Mouse (Mus musculus) left cerebral cortex, postnatal 25 days (tissue): ENCODE results near the gene Bcl6b. TPM values are rescaled to one million over a fixed set of nuclear protein-coding genes. Genes with fewer than 3 reads are reported as not detected.

Experiments used
- DNase-seq, 2 experiments: peaks; one replicate each; pipeline ENCODE4 v3.0.0; 2022; ENCODE audit warnings: low spot score in 2 of 2, mixed read lengths in 1 of 2
- intact Hi-C: fragments of 180-260 bp; cut with DNase I; formaldehyde crosslinking; loops from one replicate; pipeline ENCODE4 v1.15.1; 2025
- total RNA-seq, 2 experiments: library from RNA; stranded (reverse); gene quantifications; 2 replicates each; pipeline ENCODE4 v1.2.3; 2021

The Bcl6b gene
- total RNA-seq, 2 experiments from 2014 or later = 1.7 to 2.2 TPM

DNA sequence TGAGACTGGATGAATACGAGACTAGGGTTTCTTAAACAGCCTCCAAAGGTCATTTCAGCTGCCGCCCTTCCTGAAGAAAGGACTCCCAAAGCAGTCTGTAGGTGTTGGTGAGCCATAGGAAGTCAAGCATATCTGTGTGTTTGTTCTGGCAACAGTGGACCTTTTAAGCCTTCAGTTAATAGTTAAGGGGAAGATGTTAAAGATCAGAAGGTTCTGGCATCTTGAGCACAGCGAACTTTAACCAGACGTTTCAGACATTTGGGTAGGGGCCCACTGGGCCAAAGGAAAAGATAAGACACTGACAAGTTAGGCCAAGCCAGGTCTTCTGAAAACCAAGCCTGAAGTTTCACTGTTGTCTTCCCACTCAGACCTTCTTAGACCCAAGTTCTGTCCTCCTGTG is 11.6 kb downstream of the Bcl6b start:
- DNase-seq = no peak

DNA sequence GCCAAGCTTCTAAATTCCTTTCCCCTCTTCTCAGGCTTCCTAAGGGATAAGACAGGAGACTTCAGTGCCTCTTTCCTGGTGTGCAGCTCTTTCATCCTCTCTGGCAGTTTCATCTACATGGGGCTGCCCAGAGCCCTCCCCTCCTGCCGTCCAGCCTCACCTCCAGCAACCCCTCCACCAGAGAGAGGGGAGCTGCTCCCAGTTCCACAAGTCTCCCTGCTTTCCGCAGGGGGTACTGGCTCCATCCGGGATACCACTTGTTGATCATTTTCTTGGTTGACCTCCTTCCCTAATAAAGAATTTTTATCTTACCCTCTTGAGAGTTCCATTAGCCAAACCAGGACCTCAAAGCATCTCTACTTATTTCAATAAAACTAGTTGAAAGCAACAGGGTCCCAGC is 13.5 kb downstream of the Bcl6b start:
- intact Hi-C loops = no loop called here
- no peak for DNase-seq

More for the DNA sequence above, 11.6 kb downstream of the Bcl6b start:
- intact Hi-C loops = no loop called here

DNA sequence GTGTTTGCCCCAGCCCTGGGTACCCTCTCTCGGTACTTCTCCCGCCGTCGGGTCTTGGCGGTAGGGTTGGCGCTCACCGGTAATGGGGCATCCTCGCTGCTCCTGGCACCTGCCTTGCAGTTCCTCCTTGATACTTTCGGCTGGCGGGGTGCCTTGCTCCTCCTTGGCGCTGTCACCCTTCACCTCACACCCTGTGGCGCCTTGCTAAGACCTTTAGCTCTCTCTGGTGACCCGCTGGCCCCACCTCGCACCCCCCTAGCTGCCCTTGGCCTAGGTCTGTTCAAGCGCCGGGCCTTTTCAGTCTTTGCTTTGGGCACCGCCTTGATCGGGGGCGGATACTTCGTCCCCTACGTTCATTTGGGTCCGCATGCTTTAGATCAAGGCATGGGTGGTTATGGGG is 14.3 kb downstream of the Bcl6b start:
- DNase-seq = no peak
- intact Hi-C loops = no loop called here

DNA sequence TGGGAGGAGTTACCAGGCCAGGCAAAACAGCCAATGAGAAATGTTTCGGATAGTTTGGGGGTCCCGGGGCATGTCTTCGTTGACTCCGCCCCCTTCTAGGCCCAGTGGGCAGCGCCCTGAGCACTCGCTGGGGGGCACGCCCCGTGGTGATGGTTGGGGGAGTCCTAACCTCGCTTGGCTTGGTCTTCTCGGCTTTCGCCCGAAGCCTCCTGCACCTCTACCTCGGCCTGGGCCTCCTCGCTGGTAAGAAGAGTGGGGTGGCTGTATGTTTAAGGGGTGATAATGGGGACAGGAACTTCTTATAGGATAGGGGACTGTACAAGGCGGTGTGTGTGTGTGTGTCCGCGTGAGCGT is 14.8 kb downstream of the Bcl6b start:
- no peak for DNase-seq
- intact Hi-C loops = loop anchor here (5.0 kb wide), 2 partner anchors 213 to 283 kb away; partner anchors contain the start of gene Dvl2

DNA sequence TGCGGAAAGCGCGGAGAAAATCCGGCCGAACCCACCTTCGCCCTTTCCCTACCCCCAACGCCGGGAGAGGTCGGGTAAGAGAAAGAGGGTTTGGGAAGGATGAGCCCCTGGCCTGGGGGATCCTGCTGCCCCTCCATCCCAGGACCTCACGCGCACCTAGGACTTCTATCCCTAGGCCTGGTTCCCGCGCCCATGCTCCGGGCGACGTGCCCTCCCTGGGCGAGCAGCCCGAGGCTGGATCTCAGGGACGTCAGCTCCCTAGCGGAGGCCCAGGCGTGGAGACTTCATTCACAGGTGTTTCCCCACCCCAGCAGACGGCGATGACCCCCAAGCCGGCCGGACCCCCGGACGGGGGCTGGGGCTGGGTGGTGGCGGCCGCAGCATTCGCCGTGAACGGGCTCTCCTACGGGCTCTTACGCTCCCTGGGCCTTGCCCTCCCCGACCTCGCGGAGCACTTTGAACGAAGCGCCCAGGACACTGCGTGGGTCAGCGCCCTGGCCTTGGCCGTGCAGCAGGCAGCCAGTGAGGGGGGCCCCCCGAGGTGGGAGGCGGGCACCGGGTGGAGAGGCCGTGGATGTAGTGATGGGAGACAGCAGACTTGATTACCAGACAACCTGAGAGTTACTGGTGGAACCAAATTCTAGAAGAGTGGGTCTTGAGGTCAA is 15.3 kb downstream of the Bcl6b start:
- intact Hi-C loops = loop anchor here (5.0 kb wide), 2 partner anchors 212 to 282 kb away; partner anchors contain the start of gene Dvl2

DNA sequence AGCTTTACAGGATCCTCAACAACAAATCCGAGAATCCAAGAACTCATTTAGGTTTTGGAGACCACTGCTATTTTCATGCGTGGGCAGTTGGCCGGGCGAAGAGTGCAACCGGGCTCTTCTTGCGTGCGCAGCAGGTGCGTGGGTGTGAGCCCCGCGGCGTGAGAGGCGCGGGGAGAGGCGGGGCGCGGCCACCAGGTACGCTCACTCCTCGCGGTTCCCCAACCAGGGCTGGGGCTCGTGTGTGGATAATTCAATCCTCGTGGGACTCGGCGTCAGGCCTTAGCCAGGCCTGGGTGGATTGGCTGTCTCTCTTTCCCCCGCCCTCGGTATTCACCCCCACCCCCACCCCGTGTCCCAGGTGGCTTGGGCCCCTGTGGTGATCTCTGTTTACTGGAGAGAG is 15.9 kb downstream of the Bcl6b start:
- DNase-seq = peak; percentile 56 to 58
- intact Hi-C loops = loop anchor here (1.0 to 5.0 kb wide), 4 partner anchors 139 to 281 kb away; partner anchors contain the start of gene Dvl2

More for the DNA sequence above, 15.3 kb downstream of the Bcl6b start:
- no peak for DNase-seq

DNA sequence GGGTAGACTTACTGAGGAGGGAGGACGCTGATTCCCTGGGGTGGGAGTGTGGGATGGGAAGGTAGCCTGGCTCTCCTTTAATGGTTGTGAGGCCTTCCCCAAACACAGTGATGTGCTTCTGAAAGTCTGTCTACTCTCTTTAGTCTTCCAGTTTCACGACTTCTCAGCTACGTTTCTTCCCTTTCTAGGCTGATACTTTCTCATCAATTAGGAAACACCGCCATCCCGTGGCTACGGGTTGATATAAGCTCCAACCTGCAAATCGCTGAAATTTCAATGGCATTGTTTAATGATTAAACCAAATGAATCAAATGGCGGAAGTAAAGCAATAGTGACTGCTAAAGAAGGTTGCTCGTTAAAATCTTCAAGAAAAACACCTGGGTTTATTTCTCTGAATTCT is 16.7 kb downstream of the Bcl6b start:
- intact Hi-C loops = loop anchor here (1.0 to 5.0 kb wide), 4 partner anchors 139 to 281 kb away; partner anchors contain the start of gene Dvl2
- DNase-seq = peak; percentile 65 to 79

DNA sequence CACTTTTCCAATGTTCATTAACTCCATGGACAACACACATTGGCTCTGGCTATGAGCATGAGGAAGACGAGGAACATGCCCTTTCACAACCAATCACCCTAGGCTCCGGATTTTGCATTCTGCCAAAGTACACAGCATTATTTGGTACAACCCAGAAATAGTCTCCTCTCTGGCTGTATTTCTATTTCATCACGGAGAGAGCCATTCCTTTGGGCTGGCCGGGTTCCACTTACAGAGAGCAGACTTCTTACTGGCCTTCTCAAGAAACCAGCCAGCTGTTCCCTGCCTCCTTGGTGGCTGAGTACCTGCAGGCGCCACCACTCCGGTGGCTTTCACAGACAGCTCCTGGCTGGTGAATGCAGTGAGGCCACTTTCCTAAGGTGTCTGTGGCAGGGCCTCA is 17.2 kb downstream of the Bcl6b start, which contains the start of gene Slc16a11:
Slc16a11 (plus strand) TSS at position 330 of the 400 bp plus-strand sequence.
- no peak for DNase-seq
- intact Hi-C loops = loop anchor here (2.0 to 5.0 kb wide), 3 partner anchors 156 to 280 kb away; partner anchors contain the start of gene Dvl2

DNA sequence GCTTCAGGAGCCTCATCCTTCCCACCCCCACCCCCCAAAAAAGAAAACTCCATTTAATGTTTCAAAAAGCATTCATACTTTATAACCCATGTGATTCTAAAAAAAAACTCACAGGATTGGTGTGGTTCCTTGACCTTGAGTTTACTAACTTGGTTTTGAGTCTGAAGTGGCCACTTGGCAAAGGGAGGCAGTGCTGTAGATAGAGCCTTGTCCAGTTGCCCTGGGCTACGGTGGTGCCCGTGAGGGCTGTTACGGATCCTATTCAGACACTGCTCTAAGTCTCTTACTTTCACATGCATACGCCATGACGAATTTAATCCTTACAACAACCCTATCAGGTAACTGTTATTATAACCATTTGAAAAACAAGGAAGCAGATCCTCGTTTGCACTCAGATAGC is 17.6 kb downstream of the Bcl6b start:
- DNase-seq = no peak
- intact Hi-C loops = loop anchor here (2.0 to 5.0 kb wide), 3 partner anchors 155 to 280 kb away; partner anchors contain the start of gene Dvl2

DNA sequence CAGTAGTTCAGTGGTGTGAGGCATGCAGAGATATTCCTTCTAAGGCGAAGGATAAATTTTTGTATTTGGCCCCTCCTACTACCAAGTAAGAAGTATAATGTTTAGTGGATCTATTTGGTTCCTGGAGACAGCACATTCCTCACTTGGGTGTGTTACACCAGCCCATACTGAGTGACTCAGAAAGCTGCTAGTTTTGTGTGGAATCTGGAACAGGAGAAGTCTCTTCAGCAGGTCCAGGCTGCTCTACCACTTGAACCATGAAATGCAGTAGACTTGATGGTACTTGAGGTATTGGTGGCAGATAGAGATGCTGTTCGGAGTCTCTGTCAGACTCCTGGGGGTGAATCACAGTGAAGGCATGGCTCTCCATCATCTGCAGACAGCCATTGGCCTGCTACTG is 18.9 kb downstream of the Bcl6b start:
- intact Hi-C loops = loop anchor here (5.0 kb wide), 2 partner anchors 208 to 278 kb away; partner anchors contain the start of gene Dvl2

DNA sequence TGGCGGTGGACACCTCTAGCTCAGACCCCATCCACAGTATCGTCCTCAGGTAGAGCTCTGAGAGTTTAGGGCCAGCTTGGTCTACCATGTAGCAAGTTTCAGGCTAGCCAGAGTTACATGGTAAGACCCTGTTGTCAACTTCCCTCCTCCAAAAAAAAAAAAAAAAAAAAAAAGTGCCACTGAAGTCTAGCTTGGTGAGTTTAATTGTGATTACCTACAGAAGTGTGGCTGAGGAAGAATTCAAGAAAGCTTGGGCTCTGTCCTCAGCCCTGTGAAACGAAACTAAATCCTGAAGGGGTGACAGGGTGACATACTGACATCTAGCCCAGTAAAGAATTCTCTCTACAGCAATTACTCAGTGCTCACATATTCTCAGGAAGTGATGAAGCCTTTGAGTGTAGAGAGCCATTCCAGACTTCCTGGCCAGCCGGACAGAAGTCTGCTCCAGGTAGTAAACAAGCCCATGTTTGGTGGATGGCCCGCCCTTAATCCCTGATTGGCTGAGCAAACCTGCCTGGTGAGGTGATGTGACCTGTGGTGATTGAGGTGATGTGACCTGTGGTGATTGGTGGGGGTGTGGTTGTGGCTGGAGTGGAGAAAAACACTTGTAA is 20.7 kb downstream of the Bcl6b start:
- intact Hi-C loops = no loop called here
- DNase-seq = no peak

More for the DNA sequence above, 18.9 kb downstream of the Bcl6b start:
- no peak for DNase-seq

DNA sequence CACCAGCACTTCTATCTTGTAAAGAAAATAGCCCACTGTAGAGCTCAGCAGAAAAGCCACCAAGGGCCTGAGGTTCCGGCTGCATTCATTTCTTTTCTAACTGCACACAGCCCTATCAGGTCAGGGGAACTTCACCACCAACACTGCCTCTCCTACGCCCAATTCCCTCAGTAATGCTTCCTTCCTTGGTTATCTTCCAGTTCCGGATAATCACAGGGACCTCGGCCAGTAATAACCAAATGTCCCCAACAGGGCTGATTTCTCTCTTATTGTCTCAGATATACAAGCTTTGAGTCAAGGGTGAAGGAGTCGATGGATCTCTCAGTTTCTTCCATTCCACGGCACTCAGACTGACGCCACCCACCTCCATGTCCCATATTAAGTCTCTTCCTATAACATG is 22.3 kb downstream of the Bcl6b start:
- intact Hi-C loops = no loop called here
- no peak for DNase-seq

DNA sequence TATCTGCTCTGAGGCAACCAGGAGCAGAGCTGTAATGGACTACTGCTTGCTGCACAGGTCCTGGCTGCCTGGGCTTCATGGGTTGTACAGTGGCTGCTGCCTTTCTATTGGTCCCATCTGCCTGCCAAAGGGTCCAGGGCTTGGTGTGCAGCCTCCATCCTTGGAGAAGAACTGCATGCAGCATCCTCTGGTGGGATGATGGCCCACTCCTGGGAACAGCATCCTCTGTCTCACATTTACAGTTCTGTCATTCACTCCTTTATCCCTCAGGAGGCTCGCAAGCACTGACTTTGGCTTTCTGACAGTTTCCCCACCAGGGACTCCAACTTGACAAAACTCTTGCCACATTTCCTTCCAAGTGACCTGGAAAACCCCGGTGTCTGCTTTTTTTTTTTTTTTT is 22.8 kb downstream of the Bcl6b start:
- intact Hi-C loops = no loop called here

DNA sequence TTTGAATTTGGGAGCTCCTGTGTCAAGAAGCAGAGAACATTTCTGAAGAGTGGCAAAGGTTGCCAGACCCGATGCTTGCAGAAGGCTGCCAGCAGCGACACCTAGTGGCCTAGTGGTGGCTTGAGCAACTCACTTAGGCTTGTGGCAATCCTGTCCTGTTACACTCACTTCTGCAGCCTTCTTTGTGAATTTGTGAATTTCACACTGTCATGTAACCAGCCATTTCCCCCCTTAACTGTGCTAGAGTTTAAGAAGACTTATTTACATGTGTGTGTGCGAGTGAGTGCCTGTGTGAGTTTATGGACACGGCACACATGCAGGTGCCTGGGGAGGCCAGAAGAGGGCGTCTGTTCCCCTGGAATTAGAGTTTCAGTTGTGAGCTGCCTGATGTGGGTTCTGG is 27.9 kb downstream of the Bcl6b start:
- intact Hi-C loops = loop anchor here (5.0 kb wide), 1 partner anchor 129 kb away; no protein-coding TSS in a partner anchor
- DNase-seq = peak; percentile 67 to 74

More for the DNA sequence above, 22.8 kb downstream of the Bcl6b start:
- DNase-seq = no peak

DNA sequence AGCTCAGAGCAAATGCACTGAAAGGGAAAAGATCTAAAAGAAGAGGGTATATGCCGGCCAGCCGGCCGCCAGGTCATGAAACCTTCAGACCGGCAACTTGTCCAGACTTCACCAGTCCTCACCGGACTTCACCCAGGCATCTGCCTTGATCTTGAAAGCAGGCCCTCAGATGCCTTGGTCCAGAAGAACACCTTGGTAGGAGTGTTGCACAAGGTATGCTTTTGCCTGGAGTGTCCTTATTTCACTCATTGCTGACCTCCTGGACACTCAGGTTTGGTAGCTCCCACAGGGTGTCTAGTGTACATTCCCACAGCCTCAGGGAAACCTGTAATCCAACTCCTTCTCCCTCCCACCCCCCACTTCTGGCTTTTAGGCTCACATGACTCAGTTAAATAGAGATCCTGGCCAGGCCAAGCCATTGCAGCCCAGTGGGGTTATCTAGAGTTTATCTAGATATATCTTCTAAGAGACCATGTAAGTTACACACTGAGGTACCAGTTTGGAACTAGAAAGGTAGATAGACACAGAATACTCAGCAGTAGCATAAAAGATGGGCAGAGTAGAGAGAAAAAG is 29.5 kb downstream of the Bcl6b start:
- intact Hi-C loops = loop anchor here (5.0 kb wide), 1 partner anchor 128 kb away; no protein-coding TSS in a partner anchor
- no peak for DNase-seq

DNA sequence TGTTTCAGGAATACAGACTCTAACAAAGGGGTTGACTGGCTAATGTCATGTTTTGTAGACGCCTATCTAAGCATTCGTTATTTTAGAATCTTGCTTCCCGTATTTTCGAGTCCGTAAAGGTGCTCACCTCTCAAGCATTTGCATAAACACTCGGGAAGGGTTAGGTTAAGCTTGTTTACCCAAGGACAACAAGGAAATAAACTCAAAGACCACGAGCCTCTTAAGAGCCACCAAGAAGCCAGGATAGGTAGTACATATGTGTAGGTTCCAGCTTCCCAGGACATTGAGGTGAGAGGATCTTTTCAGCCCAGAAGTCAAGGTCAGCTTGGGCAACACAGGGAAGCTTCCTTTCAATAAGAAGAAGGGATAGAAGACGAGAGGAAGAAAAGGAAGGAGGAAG is 30.5 kb downstream of the Bcl6b start:
- no peak for DNase-seq
- intact Hi-C loops = no loop called here

DNA sequence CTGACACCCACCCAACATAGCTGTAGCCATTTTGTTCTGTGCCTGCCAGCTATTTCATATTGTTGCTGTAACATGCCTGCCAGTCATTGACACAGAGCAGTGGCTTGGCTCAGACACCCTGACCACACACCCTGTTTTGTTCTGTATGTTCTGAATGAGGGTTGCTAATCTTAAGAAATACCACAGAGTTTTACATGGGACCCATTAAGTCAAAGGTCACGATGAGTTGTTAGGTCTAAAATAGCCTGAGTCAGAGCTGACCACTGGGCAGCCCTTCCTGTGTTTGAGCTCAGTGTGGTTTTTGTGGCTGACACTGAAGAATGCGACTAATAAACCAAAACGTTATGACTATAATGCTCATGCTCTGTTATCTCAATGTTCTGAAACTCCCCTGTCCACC is 31.3 kb downstream of the Bcl6b start:
- no peak for DNase-seq

DNA sequence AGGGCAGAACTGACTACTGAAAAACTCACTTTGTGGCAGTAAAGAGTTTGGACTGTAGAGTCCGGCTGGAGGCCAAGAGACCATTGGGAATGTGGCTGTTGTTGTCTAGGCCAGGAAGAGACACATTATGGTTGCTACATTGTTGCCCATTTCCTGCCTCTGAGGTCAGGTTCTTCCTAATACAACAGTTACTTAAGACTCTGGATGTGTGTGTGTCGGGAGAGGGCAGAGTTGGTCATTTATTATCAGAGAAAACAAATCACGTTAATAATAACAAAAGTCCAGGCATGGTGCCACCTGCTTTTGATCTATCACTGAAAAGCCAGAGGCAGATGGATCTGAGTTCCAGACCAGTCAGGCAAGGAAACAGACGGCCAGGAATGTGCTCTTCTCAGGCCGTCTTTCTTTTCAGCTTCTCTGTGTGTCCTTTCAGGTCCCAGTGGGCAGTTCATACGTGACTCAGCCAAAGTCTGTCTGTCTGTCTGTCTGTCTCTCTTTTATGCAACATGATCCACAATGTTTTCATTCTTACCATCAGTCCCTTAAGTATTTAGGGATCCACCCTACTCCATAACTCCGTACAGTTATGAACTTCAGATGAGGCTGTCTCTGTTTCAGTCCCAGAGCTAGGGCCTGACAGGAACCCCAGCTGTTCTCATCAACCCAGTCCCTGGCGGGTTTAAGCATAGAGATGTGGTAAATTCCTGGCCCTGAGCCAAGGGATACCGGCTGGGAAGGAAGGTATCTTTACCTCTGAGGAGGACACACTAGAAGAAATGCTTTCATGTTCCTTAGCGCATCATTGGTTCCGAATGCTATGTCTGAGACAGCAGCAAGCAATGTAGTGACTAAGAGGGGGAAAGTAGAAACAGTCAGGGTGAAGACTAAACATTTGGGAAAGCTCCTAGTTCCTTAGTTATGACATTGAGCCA is 36.0 kb downstream of the Bcl6b start:
- DNase-seq = no peak
- intact Hi-C loops = no loop called here

More for the DNA sequence above, 31.3 kb downstream of the Bcl6b start:
- intact Hi-C loops = no loop called here

DNA sequence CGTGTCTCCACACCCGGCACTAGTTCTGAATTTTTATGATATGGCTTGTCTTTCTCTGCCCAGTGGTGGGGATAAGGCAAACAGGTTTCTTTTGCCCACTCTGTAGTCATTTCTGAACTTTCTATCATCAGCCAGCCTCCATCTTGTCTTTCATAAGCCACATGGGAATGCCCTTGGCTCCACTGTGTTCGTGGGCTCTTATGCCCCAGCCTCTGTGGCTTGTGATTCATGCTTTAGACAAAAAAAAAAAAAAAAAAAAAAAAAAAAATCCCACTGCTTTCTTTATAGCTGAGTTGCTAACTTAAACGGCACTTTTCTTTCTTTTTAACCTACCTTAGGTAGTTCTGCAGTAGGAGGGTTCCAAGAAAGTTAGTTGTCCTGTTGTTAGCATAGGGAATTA is 37.4 kb downstream of the Bcl6b start:
- no peak for DNase-seq
- intact Hi-C loops = no loop called here
